Mouse (Mus musculus): ENCODE measurements around the gene Ankrd33. TPM values are rescaled to one million over a fixed set of nuclear protein-coding genes. Genes with fewer than 3 reads are reported as not detected.

Gene Ankrd33
- polyA plus RNA-seq, 1 experiment from 2014 or later, result not detected

- no peak overlapping the region for H3K4me3 ChIP-seq (ENCODE audit: low read depth, low read length)
- no peak overlapping the region for H3K27ac ChIP-seq (ENCODE audit: low read depth, low read length)
- peaks cover 8% of the 10 kb centered on the region; the same call in 1 of the 2 replicates for H3K27me3 ChIP-seq (replicated peaks; ENCODE audit: control insufficient read depth, insufficient read depth, low read length)
- no peak overlapping the region for H3K4me2 ChIP-seq (ENCODE audit: low read length)
- DNase-seq (ENCODE audit: low spot score) (no peak), ATAC-seq (no peak)
- no peaks in the 10 kb centered on the region for H3K36me3 ChIP-seq (ENCODE audit: control insufficient read depth, insufficient read depth, low read length)
- no peak overlapping the region for H3K9ac ChIP-seq (ENCODE audit: low read length)
- peaks cover 9% of the 10 kb centered on the region; the same call in 1 of the 2 replicates for H3K4me1 ChIP-seq (ENCODE audit: control insufficient read depth, insufficient read depth, low read length)
- no peaks in the 10 kb centered on the region for H3K9me3 ChIP-seq (replicated peaks; ENCODE audit: control insufficient read depth, low read length)
- 61% methylated on average over 5 of the region's 5 CpGs for WGBS
Measured at GRCm38 (mm10) chr15:101074067-101074466, 41.5 kb upstream of the Ankrd33 start.

GRCm38 (mm10) chr15:101075150-101075549 lies 40.4 kb upstream of the Ankrd33 start:
- no peaks in the 10 kb centered on the region for H3K9me3 ChIP-seq (replicated peaks; ENCODE audit: control insufficient read depth, low read length)
- H3K9ac ChIP-seq (ENCODE audit: low read length), result no peak overlapping the region
- peaks cover 9% of the 10 kb centered on the region; the same call in 1 of the 2 replicates for H3K4me1 ChIP-seq (ENCODE audit: control insufficient read depth, insufficient read depth, low read length)
- 74% methylated on average over 4 of the region's 4 CpGs for WGBS
- ATAC-seq, result no peak
- no peaks in the 10 kb centered on the region for H3K36me3 ChIP-seq (ENCODE audit: control insufficient read depth, insufficient read depth, low read length)
- DNase-seq (ENCODE audit: low spot score), result no peak
- no peak overlapping the region for H3K4me3 ChIP-seq (ENCODE audit: low read depth, low read length)
- no peak overlapping the region for H3K27ac ChIP-seq (ENCODE audit: low read depth, low read length)
- H3K4me2 ChIP-seq (ENCODE audit: low read length), result no peak overlapping the region
- H3K27me3 ChIP-seq (replicated peaks; ENCODE audit: control insufficient read depth, insufficient read depth, low read length), result peaks cover 8% of the 10 kb centered on the region; the same call in 1 of the 2 replicates

GRCm38 (mm10) chr15:101075656-101076055 lies 39.9 kb upstream of the Ankrd33 start:
- Histone ChIP-seq H3K4me3 (ENCODE audit: low read depth, low read length) (0 out of 2 replicates have a peak overlapping the region, but pooled peaks have one; percentile 6), H3K9me3 (replicated peaks; ENCODE audit: control insufficient read depth, low read length) (no peaks in the 10 kb centered on the region), H3K27me3 (replicated peaks; ENCODE audit: control insufficient read depth, insufficient read depth, low read length) (peaks cover 8% of the 10 kb centered on the region; the same call in 1 of the 2 replicates), H3K9ac (ENCODE audit: low read length) (no peak overlapping the region), H3K27ac (ENCODE audit: low read depth, low read length) (no peak overlapping the region), H3K36me3 (ENCODE audit: control insufficient read depth, insufficient read depth, low read length) (no peaks in the 10 kb centered on the region), H3K4me2 (ENCODE audit: low read length) (peak overlapping the region; percentile 83), H3K4me1 (ENCODE audit: control insufficient read depth, insufficient read depth, low read length) (peaks cover 9% of the 10 kb centered on the region; the same call in 1 of the 2 replicates)
- DNase-seq (ENCODE audit: low spot score), result no peak
- no peak for ATAC-seq
- 26% methylated on average over 5 of the region's 5 CpGs for WGBS

GRCm38 (mm10) chr15:101076071-101077000 lies 39.2 kb upstream of the Ankrd33 start:
- H3K4me1 ChIP-seq (ENCODE audit: control insufficient read depth, insufficient read depth, low read length), result peaks cover 9% of the 10 kb centered on the region; the same call in 1 of the 2 replicates
- ATAC-seq (peak; percentile 40; the same call in 1 of the 2 replicates), DNase-seq (ENCODE audit: low spot score) (no peak)
- peaks cover 8% of the 10 kb centered on the region; the same call in 1 of the 2 replicates for H3K27me3 ChIP-seq (replicated peaks; ENCODE audit: control insufficient read depth, insufficient read depth, low read length)
- WGBS, result 2% methylated on average over 26 of the region's 26 CpGs
- H3K4me3 ChIP-seq (ENCODE audit: low read depth, low read length), result peak overlapping the region; percentile 55
- H3K36me3 ChIP-seq (ENCODE audit: control insufficient read depth, insufficient read depth, low read length), result no peaks in the 10 kb centered on the region
- no peaks in the 10 kb centered on the region for H3K9me3 ChIP-seq (replicated peaks; ENCODE audit: control insufficient read depth, low read length)
- no peak overlapping the region for H3K27ac ChIP-seq (ENCODE audit: low read depth, low read length)
- peak overlapping the region; percentile 83 for H3K4me2 ChIP-seq (ENCODE audit: low read length)
- peak overlapping the region; percentile 17; the same call in 1 of the 2 replicates for H3K9ac ChIP-seq (ENCODE audit: low read length)

- peaks cover 9% of the 10 kb centered on the region; the same call in 1 of the 2 replicates for H3K4me1 ChIP-seq (ENCODE audit: control insufficient read depth, insufficient read depth, low read length)
- H3K4me2 ChIP-seq (ENCODE audit: low read length), result peak overlapping the region; percentile 83
- H3K36me3 ChIP-seq (ENCODE audit: control insufficient read depth, insufficient read depth, low read length), result no peaks in the 10 kb centered on the region
- H3K9me3 ChIP-seq (replicated peaks; ENCODE audit: control insufficient read depth, low read length), result no peaks in the 10 kb centered on the region
- ATAC-seq (peak; percentile 30), DNase-seq (ENCODE audit: low spot score) (no peak)
- WGBS, result 2% methylated on average over 34 of the region's 34 CpGs
- H3K9ac ChIP-seq (ENCODE audit: low read length), result peak overlapping the region; percentile 69
- H3K27ac ChIP-seq (ENCODE audit: low read depth, low read length), result 0 out of 2 replicates have a peak overlapping the region, but pooled peaks have one; percentile 27
- H3K4me3 ChIP-seq (ENCODE audit: low read depth, low read length), result peak overlapping the region; percentile 55
- peaks cover 8% of the 10 kb centered on the region; the same call in 1 of the 2 replicates for H3K27me3 ChIP-seq (replicated peaks; ENCODE audit: control insufficient read depth, insufficient read depth, low read length)
Measured at GRCm38 (mm10) chr15:101077001-101077812, 38.3 kb upstream of the Ankrd33 start.

- Histone ChIP-seq H3K36me3 (ENCODE audit: control insufficient read depth, insufficient read depth, low read length) (no peaks in the 10 kb centered on the region), H3K27me3 (replicated peaks; ENCODE audit: control insufficient read depth, insufficient read depth, low read length) (peaks cover 8% of the 10 kb centered on the region; the same call in 1 of the 2 replicates), H3K9me3 (replicated peaks; ENCODE audit: control insufficient read depth, low read length) (no peaks in the 10 kb centered on the region), H3K4me2 (ENCODE audit: low read length) (peak within 1 kb of the TSS; percentile 83), H3K9ac (ENCODE audit: low read length) (peak within 1 kb of the TSS; percentile 69), H3K4me3 (ENCODE audit: low read depth, low read length) (peak within 1 kb of the TSS; percentile 55), H3K4me1 (ENCODE audit: control insufficient read depth, insufficient read depth, low read length) (peaks cover 9% of the 10 kb centered on the region; the same call in 1 of the 2 replicates), H3K27ac (ENCODE audit: low read depth, low read length) (0 out of 2 replicates have a peak within 1 kb of the TSS, but pooled peaks have one; percentile 27)
- ATAC-seq, result peak; percentile 35
- DNase-seq (ENCODE audit: low spot score), result no peak
- under 1% methylated on average over 49 of the region's 96 CpGs for WGBS
Measured at GRCm38 (mm10) chr15:101077813-101078730, 37.5 kb upstream of the Ankrd33 start, which contains the start of gene Fignl2. Gene Fignl2, minus strand, starts transcription at chr15:101078567.

- H3K27me3 ChIP-seq (replicated peaks; ENCODE audit: control insufficient read depth, insufficient read depth, low read length), result peaks cover 8% of the 10 kb centered on the region; the same call in 1 of the 2 replicates
- peak; percentile 42 for DNase-seq (ENCODE audit: low spot score)
- ATAC-seq, result peak; percentile 57
- H3K27ac ChIP-seq (ENCODE audit: low read depth, low read length), result no peak overlapping the region
- H3K4me3 ChIP-seq (ENCODE audit: low read depth, low read length), result peak overlapping the region; percentile 55
- under 1% methylated on average over 28 of the region's 30 CpGs for WGBS
- no peaks in the 10 kb centered on the region for H3K36me3 ChIP-seq (ENCODE audit: control insufficient read depth, insufficient read depth, low read length)
- no peaks in the 10 kb centered on the region for H3K9me3 ChIP-seq (replicated peaks; ENCODE audit: control insufficient read depth, low read length)
- peaks cover 9% of the 10 kb centered on the region; the same call in 1 of the 2 replicates for H3K4me1 ChIP-seq (ENCODE audit: control insufficient read depth, insufficient read depth, low read length)
- H3K9ac ChIP-seq (ENCODE audit: low read length), result peak overlapping the region; percentile 69
- H3K4me2 ChIP-seq (ENCODE audit: low read length), result peak overlapping the region; percentile 83
Measured at GRCm38 (mm10) chr15:101078731-101079156, 36.8 kb upstream of the Ankrd33 start.
